Mouse (Mus musculus): ENCODE results near the gene Tcl1b3.
"Not testable (repeated sequence)": the region's sequence is repeated elsewhere in the genome, so short reads cannot be mapped to it uniquely, and the experiment has no call there.

Tcl1b3 gene

DNA sequence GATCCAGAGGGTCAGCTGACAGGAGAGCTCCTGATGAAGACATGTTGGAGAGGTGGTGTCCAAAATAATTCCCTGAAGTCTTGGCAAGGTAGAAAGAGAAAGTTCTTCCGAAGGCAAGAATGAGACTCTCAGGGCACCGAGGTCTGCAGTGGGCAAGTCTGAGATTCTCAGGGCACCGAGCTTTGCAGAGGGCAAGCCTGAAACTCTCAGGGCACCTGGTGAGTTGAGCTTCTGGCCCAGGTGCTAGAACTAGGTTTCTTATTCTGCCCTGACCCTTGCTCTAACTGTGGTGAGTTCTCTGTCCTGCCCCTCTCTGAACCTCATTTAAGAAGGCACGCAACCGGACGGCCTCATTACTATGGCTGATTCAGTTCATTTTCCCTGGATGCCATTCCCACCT lies at the start of gene Tcl1b3:
Gene Tcl1b3, plus strand, starts transcription at position 301 of the 400 bp plus-strand sequence.
- not testable (repeated sequence) for DNase-seq (ENCODE audit: low read depth, low spot score)

DNA sequence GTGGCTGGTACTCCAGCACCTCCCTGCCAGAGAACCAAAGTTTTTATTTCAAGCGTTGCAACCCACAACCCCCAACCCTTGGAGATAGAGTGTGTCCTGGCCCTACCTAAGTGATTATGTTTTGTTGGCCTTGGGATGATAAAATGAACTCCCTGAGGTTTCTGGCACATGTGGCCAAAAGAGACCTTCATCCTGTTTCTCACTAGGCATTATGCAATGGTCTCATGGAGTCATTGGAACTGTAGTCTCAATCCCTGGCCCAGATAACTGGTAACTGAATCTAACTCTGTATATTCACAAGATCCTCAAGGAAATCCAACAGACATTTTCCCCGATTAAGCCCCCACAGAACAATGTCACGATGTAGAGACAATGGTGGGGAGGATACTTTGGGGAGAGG lies 47.7 kb upstream of the Tcl1b3 start:
- no peak for DNase-seq (ENCODE audit: low read depth, low spot score)

DNA sequence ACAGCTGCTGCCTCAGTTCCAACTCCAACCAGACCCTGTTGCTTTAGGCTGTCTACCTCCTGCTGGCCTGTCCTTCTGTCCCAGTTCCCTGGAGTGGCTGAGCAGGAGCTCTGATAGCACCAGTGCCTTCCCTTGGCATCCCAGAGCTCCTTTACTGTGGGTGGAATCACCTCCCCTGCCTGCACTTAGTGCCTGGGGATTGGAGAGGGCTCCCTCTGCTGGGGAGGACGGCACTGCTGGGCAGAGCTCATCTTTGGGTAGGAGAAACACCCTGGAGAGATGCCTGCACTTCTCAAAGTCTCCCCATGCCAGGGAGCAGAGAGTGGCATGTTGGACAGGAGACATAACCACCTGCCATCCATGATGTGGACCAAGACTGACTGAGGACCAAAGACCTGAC lies 45.9 kb upstream of the Tcl1b3 start:
- not testable (repeated sequence) for DNase-seq (ENCODE audit: low read depth, low spot score)

- no peak for DNase-seq (ENCODE audit: low read depth, low spot score)
Observed at GRCm38 (mm10) chr12:105145714-105146113, 45.1 kb upstream of the Tcl1b3 start, which contains the start of gene Tcl1b2. Tcl1b2 (plus strand) TSS chr12:105146014.

- DNase-seq (ENCODE audit: low read depth, low spot score), result not testable (repeated sequence)
Observed at GRCm38 (mm10) chr12:105155286-105155685, 35.6 kb upstream of the Tcl1b3 start.

DNA sequence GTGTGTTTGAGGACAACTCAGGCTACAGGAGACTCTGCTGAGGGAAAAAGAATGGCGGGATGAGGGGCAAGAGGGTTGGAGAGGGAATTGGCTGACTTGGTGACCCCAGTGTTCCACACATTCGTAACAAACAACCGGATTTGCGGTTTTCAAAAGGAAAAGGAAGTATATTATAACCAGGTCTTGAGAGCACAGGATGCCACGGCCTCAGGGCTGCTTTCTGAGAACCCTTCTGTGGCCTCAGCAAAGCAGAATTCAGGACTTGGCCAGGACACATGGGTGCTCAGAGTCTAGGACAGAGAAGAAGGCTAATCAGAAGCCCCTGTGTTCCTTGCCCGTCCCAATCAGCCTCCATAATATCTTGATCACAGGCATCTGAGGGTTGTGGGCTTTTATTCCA lies 32.0 kb upstream of the Tcl1b3 start:
- no peak for DNase-seq (ENCODE audit: low read depth, low spot score)

DNA sequence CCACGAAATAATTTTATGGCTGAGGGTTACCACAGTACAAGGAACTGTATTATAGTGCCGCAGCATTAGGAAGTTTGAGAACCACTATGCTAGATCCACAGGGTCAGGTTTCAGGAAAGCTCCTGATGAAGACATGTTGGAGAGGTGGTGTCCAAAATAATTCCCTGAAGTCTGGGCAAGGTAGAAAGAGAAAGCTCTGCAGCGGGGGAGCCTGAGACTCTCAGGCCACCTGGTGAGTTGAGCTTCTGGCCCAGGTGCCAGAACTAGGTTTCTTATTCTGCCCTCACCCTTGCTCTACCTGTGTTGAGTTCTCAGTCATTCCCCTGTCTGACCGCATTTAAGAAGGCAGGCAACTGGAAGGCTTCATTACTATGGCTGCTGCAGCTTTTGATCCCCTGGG lies 31.5 kb upstream of the Tcl1b3 start, which contains the start of gene Tcl1b1:
Gene Tcl1b1, plus strand, starts transcription at position 301 of the 400 bp plus-strand sequence.
- no peak for DNase-seq (ENCODE audit: low read depth, low spot score)

- DNase-seq (ENCODE audit: low read depth, low spot score), result no peak
Observed at GRCm38 (mm10) chr12:105166734-105167133, 24.1 kb upstream of the Tcl1b3 start.

DNA sequence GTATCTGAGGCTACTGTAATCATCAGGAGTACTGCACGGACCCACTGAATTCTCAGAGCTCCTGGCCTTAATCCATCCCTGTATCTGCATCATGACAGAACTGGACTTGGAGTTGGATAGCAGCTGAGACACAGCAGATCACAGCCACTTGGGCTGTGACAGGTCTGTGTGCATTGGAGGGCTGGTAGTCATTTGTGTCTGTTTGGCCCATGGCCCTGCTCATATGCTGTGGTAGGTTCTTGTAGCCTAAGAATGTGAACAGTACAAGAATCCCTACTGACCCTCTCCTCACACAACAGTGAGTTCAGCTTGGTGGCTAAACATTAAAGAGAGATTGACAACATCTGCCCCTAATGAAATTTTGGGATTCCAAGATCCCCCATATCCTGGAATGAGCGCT lies 17.5 kb upstream of the Tcl1b3 start:
- DNase-seq (ENCODE audit: low read depth, low spot score), result no peak

DNA sequence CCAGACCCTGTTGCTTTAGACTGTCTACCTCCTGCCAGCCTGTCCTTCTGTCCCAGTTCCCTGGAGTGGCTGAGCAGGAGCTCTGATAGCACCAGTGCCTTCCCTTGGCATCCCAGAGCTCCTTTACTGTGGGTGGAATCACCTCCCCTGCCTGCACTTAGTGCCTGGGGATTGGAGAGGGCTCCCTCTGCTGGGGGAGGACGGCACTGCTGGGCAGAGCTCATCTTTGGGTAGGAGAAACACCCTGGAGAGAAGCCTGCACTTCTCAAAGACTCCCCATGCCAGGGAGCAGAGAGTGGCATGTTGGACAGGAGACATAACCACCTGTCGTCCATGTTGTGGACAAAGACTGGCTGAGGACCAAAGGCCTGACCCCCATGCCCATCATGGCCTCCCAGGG lies 16.5 kb upstream of the Tcl1b3 start:
- DNase-seq (ENCODE audit: low read depth, low spot score), result not testable (repeated sequence)

GRCm38 (mm10) chr12:105176044-105176443 lies 14.8 kb upstream of the Tcl1b3 start, which contains the start of gene Tcl1b5:
Tcl1b5 (plus strand) TSS chr12:105176344.
- DNase-seq (ENCODE audit: low read depth, low spot score), result not testable (repeated sequence)

GRCm38 (mm10) chr12:105181040-105181644 lies 9.7 kb upstream of the Tcl1b3 start:
- not testable (repeated sequence) for DNase-seq (ENCODE audit: low read depth, low spot score)

- DNase-seq (ENCODE audit: low read depth, low spot score), result not testable (repeated sequence)
Observed at GRCm38 (mm10) chr12:105188980-105189379, 1.9 kb upstream of the Tcl1b3 start.

GRCm38 (mm10) chr12:105199684-105200497 lies 9.0 kb downstream of the Tcl1b3 start:
- not testable (repeated sequence) for DNase-seq (ENCODE audit: low read depth, low spot score)

DNA sequence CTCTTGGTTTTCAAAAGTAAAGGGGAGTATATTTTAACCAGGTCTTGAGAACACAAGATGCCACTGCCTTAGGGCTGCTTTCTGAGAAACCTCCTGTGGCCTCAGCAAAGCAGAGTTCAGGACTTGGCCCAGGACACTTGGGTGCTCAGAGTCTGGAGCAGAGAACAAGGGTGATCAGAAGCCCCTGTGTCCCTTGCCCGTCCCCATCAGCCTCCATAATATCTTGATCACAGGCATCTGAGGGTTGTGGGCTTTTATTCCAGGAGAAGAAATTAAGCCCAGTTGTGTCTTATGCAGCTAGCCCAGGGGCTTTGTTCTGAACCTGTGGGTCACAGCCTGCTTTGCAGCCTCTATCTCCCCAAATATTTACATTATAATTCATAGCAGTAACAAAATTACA lies 10.8 kb downstream of the Tcl1b3 start, which contains the start of gene Tcl1b4:
Gene Tcl1b4, plus strand, starts transcription at position 301 of the 400 bp plus-strand sequence.
- DNase-seq (ENCODE audit: low read depth, low spot score), result not testable (repeated sequence)

DNA sequence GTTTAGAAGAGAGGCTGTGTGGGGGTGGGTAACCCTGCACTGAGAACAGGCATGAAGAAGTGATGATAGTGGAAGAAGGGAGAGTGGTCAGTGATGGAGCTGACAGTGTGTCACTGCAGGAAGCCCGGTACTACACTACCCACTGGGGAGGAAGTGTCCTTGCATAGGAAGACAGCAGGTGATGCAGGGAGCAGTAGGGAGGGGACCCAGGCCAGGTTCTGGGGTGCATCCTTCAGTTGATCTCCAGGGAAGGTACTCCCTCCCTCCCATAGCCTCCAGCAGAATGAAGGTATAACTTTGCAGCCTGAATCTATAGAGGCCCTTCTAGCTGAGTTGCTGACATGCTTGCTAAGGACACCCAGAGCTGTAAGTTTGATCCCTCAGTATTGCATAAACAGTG lies 16.2 kb downstream of the Tcl1b3 start:
- DNase-seq (ENCODE audit: low read depth, low spot score), result no peak

GRCm38 (mm10) chr12:105208441-105208840 lies 17.6 kb downstream of the Tcl1b3 start:
- DNase-seq (ENCODE audit: low read depth, low spot score), result no peak

DNA sequence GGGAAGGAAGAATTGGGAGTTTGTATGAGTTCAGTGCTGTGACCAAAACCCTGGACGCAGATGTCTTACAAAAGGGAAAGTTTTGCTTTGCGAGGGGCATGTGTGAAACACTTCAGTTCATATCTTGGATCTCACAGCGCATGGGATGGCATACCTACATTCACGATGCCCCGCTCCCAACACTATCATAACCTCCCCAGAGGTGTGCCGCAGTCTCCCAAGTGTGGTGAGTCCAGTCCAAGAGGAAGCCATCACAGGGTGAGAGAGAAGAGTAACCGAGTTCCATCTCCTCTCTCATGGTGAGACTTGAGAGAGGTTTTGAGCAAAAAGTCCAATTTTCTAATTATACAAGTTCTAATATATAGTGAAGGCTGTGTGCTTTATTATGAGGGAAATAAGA lies 18.4 kb downstream of the Tcl1b3 start:
- DNase-seq (ENCODE audit: low read depth, low spot score), result no peak

- no peak for DNase-seq (ENCODE audit: low read depth, low spot score)
Observed at GRCm38 (mm10) chr12:105217101-105217760, 26.4 kb downstream of the Tcl1b3 start.

DNA sequence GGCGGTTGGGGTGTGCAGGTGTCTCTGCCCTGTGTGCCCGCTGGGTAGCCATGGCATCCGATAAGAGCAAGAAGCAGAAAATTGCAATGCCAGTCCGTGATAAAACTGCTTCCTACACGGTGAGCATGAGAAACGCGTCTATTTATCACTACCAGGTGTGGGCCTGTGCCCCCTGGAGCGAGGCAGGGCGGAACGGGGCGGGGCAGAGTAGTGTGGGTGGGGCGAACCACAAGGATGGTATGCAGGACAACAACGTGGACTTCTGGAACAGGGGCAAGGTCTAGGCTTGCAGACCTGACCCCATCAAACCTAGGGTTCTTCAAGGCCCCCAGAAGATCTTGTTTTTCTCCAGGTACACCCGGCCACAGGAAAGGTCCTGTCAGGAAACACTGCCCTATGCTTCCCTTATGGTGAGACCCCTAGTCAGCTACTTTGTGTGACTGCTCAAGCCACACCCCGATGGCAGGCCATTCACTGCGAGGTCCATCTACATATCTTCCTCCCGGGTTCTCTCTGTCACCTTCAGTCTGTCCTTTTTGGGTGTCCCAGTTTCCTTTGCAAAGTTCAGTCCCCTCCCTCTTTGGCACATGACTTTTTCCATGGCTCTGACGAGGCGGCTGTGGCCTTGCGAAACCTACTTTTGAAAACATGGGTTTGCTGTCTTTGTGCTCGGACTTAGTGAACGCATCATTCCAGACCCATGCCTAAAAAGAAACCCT lies 31.9 kb downstream of the Tcl1b3 start, which contains the start of gene Tcl1:
Gene Tcl1, minus strand, starts transcription at position 193 of the 719 bp plus-strand sequence.
- no peak for DNase-seq (ENCODE audit: low read depth, low spot score)

DNA sequence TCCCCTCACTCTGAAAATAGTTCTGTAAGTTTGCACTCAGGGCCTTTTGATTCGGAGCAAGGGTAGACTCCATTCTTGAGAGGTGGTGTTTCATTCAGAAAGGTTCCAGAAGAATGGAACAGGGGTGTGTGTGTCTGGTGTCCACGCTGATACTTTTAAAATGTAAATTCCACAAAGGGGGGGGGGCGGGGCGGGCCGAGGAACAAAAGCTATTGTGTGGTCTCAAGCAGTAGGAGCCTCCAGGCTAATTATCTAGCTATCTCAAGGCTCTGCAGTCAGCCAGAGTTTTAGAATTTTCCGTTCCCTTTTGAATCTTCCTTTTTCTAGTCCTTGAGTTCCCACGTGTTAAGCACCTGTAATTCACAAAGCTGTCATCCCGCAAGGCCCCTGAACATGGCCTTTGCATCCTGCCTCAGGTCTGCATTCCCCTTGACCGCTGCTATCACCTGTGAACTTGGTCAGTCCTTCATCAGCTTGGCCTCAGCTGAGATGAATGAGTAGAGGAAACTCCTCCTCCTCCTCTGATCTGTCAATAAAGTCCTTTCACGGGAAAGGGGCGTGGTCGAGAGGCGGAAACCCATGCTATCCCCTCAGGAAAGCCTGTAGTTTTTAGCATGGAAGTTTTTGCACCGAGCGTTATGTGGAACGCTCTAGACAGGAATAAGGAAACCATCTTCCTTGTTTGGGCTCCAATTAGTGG lies 33.9 kb downstream of the Tcl1b3 start:
- DNase-seq (ENCODE audit: low read depth, low spot score), result no peak
